Mouse (Mus musculus) stomach, embryonic 16.5 days (tissue): ENCODE measurements around the gene Men1. TPM values are rescaled to one million over a fixed set of nuclear protein-coding genes. Genes with fewer than 3 reads are reported as not detected.
"Not testable (repeated sequence)": the region's sequence is repeated elsewhere in the genome, so short reads cannot be mapped to it uniquely, and the experiment has no call there.

ENCODE experiments used
- ATAC-seq: fragments of 200-750 bp; cut with Nextera tagmentation; 2 replicates; pipeline ENCODE4 v1.8.0; 2017; ENCODE audit warnings: moderate number of reproducible peaks, moderate TSS enrichment; ENCODE audit not compliant: insufficient read depth, low FRiP score
- H3K27ac ChIP-seq: fragments of 300-500 bp; sonication (generic); 2 replicates; pipeline ENCODE4 v1.5.1; 2014; ENCODE audit warnings: low read length
- H3K27me3 ChIP-seq: fragments of 300-500 bp; sonication (generic); 2 replicates; pipeline ENCODE4 v1.6.1; 2014; ENCODE audit warnings: low read length, control low read depth, mixed read lengths; ENCODE audit not compliant: control insufficient read depth, insufficient read depth
- H3K36me3 ChIP-seq: fragments of 300-500 bp; sonication (generic); 2 replicates; pipeline ENCODE4 v1.6.1; 2014; ENCODE audit warnings: low read length; ENCODE audit not compliant: control insufficient read depth, insufficient read depth
- H3K4me1 ChIP-seq: fragments of 300-500 bp; sonication (generic); 2 replicates; pipeline ENCODE4 v1.6.1; 2014; ENCODE audit warnings: low read length, control low read depth, mixed read lengths; ENCODE audit not compliant: control insufficient read depth, insufficient read depth
- H3K4me2 ChIP-seq: fragments of 300-500 bp; sonication (generic); 2 replicates; pipeline ENCODE4 v1.6.1; 2014; ENCODE audit warnings: low read depth, low read length, mixed read lengths
- H3K4me3 ChIP-seq: fragments of 300-500 bp; sonication (generic); replicated peaks from 2 replicates; pipeline ENCODE4 v1.5.1; 2014; ENCODE audit warnings: mild to moderate bottlenecking, low read length
- H3K9ac ChIP-seq: fragments of 300-500 bp; sonication (generic); 2 replicates; pipeline ENCODE4 v1.6.1; 2014; ENCODE audit warnings: low read length
- H3K9me3 ChIP-seq: fragments of 300-500 bp; sonication (generic); replicated peaks from 2 replicates; pipeline ENCODE4 v1.6.1; 2016; ENCODE audit warnings: low read length, control low read depth; ENCODE audit not compliant: control insufficient read depth
- WGBS: fragments of 180-500 bp; shearing (Covaris S2); extraction: QIAGEN DNeasy Blood & Tissue Kit; methylation state at CpG from one replicate; pipeline ENCODE4 v1.1.7; 2014; 5-methylcytosine and 5-hydroxymethylcytosine counted together
- polyA plus RNA-seq: library from polyadenylated mRNA; unstranded; fragments of >200 nt; fragmentation: Nextera tagmentation; extraction: Ambion mirVana; gene quantifications from 2 replicates; pipeline ENCODE4 v1.2.1, GENCODE M21; 2015

Men1 gene
- polyA plus RNA-seq, 1 experiment from 2014 or later = 60.2 TPM

DNA sequence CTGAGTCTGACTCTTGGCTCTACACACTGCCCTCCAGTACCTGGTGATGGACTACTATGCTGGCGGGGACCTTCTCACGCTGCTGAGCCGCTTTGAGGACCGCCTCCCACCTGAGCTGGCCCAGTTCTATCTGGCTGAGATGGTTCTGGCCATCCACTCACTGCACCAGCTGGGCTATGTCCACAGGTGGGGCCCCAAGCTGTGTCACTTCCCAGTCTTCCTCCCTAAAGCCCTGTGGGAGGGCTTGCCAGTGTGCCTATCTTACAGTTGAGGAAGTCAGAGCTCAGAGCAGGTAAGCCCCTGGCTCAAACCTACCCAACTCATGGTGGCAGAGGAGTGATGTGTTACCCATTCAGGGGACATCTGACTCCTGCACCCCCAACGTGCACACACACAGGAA lies 24.6 kb upstream of the Men1 start:
- Histone ChIP-seq H3K4me2 (no peak overlapping the region), H3K9ac (no peak overlapping the region), H3K27me3 (no peaks in the 10 kb centered on the region), H3K27ac (no peak overlapping the region), H3K9me3 (no peaks in the 10 kb centered on the region), H3K4me3 (no peak overlapping the region), H3K36me3 (peaks cover 13% of the 10 kb centered on the region), H3K4me1 (peaks cover 14% of the 10 kb centered on the region)
- WGBS = 86% methylated on average over 5 of the region's 5 CpGs
- ATAC-seq = no peak

DNA sequence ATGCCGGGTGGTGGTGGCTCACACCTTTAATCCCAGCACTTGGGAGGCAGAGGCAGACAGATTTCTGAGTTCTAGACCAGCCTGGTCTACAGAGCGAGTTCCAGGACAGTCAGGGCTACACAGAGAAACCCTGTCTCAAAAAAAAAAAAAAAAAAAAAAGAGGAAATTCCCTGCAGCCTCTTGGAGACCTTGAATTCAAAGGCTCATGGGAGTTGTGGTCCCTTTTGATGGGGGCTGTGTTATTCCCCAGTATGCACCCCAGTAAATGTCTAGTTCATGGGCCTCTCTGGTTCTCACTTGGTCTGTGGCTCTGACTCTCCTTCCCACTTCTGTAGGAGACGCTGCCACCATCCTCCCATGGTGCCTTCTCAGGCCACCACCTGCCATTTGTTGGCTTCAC lies 23.0 kb upstream of the Men1 start:
- not testable (repeated sequence) for ATAC-seq, H3K4me1 ChIP-seq, H3K9me3 ChIP-seq, H3K9ac ChIP-seq, H3K4me2 ChIP-seq, H3K4me3 ChIP-seq, H3K27ac ChIP-seq, H3K27me3 ChIP-seq
- WGBS = 90% methylated on average over 3 of the region's 3 CpGs
- peaks cover 20% of the 10 kb centered on the region for H3K36me3 ChIP-seq

DNA sequence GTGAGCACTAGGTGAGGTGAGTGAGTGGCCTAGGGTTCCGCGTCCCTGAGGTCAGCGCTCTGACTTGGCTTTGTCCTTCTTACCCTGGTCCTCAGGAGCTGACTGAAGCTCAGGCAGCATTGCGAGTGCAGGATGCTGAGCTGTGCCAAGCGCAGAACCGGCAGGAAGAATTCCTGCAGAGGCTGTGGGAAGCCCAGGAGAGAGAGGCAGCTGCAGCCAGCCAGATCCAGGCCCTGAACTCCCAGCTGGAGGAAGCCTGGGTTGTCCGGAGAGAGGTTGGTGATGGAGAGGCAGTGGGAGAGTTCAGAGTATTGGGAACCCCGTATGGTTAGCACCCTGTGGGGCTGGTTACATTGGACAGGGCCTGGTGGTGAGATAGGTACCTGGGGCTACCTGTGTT lies 21.0 kb upstream of the Men1 start:
- Histone ChIP-seq H3K4me2 (no peak overlapping the region), H3K4me1 (peaks cover 2% of the 10 kb centered on the region), H3K4me3 (no peak overlapping the region), H3K27me3 (no peaks in the 10 kb centered on the region), H3K36me3 (peaks cover 24% of the 10 kb centered on the region), H3K9ac (no peak overlapping the region), H3K9me3 (no peaks in the 10 kb centered on the region), H3K27ac (no peak overlapping the region)
- no peak for ATAC-seq
- WGBS = 91% methylated on average over 8 of the region's 8 CpGs

DNA sequence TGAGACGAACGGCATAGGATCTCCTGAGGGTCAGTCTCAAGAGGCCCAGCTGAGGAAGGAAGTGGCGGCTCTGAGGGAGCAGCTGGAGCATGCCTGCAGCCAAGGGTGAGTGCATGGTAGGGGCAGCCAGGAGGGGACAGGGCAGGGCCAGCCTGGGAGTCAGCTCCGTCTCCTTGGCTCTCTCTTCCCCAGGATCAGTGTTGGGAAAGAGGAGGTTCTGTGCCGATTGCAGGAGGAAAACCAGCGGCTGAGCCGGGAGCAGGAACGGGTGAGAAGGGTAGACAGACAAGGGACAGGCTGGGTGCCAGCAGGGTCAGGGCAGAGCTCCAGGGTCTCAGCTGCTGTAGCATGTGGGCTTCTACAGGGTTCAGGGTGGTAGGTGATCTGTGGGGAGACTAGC lies 20.3 kb upstream of the Men1 start:
- Histone ChIP-seq H3K9ac (no peak overlapping the region; the same call in 1 of the 2 replicates), H3K4me2 (no peak overlapping the region), H3K36me3 (peaks cover 24% of the 10 kb centered on the region), H3K4me3 (no peak overlapping the region), H3K27me3 (no peaks in the 10 kb centered on the region), H3K4me1 (no peaks in the 10 kb centered on the region), H3K27ac (no peak overlapping the region), H3K9me3 (no peaks in the 10 kb centered on the region)
- ATAC-seq = no peak
- 71% methylated on average over 8 of the region's 8 CpGs for WGBS

- no peak overlapping the region for H3K27ac ChIP-seq
- no peaks in the 10 kb centered on the region for H3K9me3 ChIP-seq
- ATAC-seq = no peak
- no peaks in the 10 kb centered on the region for H3K4me1 ChIP-seq
- no peak overlapping the region for H3K4me2 ChIP-seq
- WGBS = 75% methylated on average over 14 of the region's 14 CpGs
- peaks cover 28% of the 10 kb centered on the region for H3K36me3 ChIP-seq
- H3K27me3 ChIP-seq = no peaks in the 10 kb centered on the region
- H3K9ac ChIP-seq = no peak overlapping the region
- no peak overlapping the region for H3K4me3 ChIP-seq
Observed at GRCm38 (mm10) chr19:6315573-6315972, 19.2 kb upstream of the Men1 start.

GRCm38 (mm10) chr19:6318145-6318544 lies 16.6 kb upstream of the Men1 start:
- Histone ChIP-seq H3K4me1 (peaks cover 7% of the 10 kb centered on the region), H3K36me3 (peaks cover 23% of the 10 kb centered on the region)
- ATAC-seq = no peak

GRCm38 (mm10) chr19:6321358-6321757 lies 13.4 kb upstream of the Men1 start:
- Histone ChIP-seq H3K36me3 (peaks cover 17% of the 10 kb centered on the region), H3K9me3 (no peaks in the 10 kb centered on the region), H3K4me2 (peak overlapping the region; percentile 19; the same call in 1 of the 2 replicates), H3K4me3 (no peak overlapping the region), H3K27ac (peak overlapping the region; percentile 69), H3K4me1 (peaks cover 7% of the 10 kb centered on the region), H3K27me3 (no peaks in the 10 kb centered on the region), H3K9ac (no peak overlapping the region)
- ATAC-seq = peak; percentile 15; the same call in 1 of the 2 replicates
- WGBS = 61% methylated on average over 8 of the region's 8 CpGs

More at GRCm38 (mm10) chr19:6318145-6318544, 16.6 kb upstream of the Men1 start:
- Histone ChIP-seq H3K27ac (no peak overlapping the region), H3K4me2 (no peak overlapping the region), H3K27me3 (no peaks in the 10 kb centered on the region), H3K9ac (no peak overlapping the region), H3K9me3 (no peaks in the 10 kb centered on the region), H3K4me3 (no peak overlapping the region)
- WGBS = 89% methylated on average over 12 of the region's 12 CpGs

DNA sequence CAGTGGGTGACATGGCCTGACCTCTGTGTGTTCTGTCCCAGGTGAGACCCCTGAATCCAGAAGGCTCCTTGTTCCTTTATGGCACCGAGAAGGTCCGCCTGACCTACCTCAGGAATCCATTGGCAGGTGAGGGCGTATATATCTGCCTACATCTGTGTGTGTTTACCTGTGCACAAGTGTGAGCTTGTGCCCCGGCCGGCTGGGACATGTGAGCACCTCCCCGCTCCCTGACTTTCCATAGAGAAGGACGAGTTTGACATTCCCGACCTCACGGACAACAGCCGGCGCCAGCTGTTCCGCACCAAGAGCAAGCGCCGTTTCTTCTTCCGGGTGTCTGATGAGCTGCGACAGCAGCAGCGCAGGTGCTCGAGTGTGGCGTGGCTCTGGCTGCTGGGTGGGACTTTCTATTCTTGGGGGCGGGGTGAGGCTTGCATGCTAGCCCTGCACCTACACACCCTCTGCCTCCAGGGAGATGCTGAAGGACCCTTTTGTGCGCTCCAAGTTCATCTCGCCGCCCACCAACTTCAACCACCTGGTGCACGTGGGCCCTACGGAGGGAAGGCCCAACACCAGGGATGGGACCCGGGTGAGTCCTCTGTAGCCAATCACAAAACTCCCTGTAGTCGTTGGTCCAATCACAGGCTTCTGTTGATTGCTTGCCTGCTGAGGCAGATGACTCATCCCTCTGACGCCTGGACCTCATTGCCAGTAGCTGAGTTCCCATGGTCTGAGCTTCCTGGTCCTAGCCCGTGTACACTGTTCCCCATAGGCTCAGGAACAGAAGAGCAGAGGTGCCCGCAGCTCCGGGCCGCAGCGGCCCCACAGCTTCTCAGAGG lies 12.8 kb upstream of the Men1 start:
- peaks cover 13% of the 10 kb centered on the region for H3K36me3 ChIP-seq
- peak; percentile 82 for ATAC-seq

GRCm38 (mm10) chr19:6324751-6325150 lies 10.0 kb upstream of the Men1 start:
- no peaks in the 10 kb centered on the region for H3K27me3 ChIP-seq

More for the DNA sequence above, 12.8 kb upstream of the Men1 start:
- Histone ChIP-seq H3K4me1 (peaks cover 7% of the 10 kb centered on the region), H3K27me3 (no peaks in the 10 kb centered on the region), H3K27ac (peak overlapping the region; percentile 69), H3K9ac (no peak overlapping the region), H3K4me2 (peak overlapping the region; percentile 19; the same call in 1 of the 2 replicates), H3K4me3 (no peak overlapping the region), H3K9me3 (no peaks in the 10 kb centered on the region)
- 61% methylated on average over 33 of the region's 33 CpGs for WGBS

More at GRCm38 (mm10) chr19:6324751-6325150, 10.0 kb upstream of the Men1 start:
- Histone ChIP-seq H3K9ac (no peak overlapping the region), H3K4me2 (no peak overlapping the region), H3K4me3 (no peak overlapping the region), H3K27ac (no peak overlapping the region), H3K36me3 (peaks cover 11% of the 10 kb centered on the region; the same call in 1 of the 2 replicates), H3K9me3 (no peaks in the 10 kb centered on the region), H3K4me1 (peaks cover 7% of the 10 kb centered on the region)
- 76% methylated on average over 9 of the region's 9 CpGs for WGBS
- ATAC-seq = no peak
